Mouse (Mus musculus): ENCODE data around the gene Kcnab2. TPM values are rescaled to one million over a fixed set of nuclear protein-coding genes. Genes with fewer than 3 reads are reported as not detected.

The Kcnab2 gene
- polyA plus RNA-seq, 1 experiment: 6.1 TPM

GRCm38 (mm10) chr4:152475941-152476340, 1.7 kb downstream of the Kcnab2 start:
- Histone ChIP-seq H3K4me1 (ENCODE audit: control insufficient read depth, insufficient read depth, low read length) (peaks cover 7% of the 10 kb centered on the region; the same call in 1 of the 2 replicates), H3K36me3 (ENCODE audit: control insufficient read depth, insufficient read depth, low read length) (no peaks in the 10 kb centered on the region), H3K27ac (ENCODE audit: insufficient read depth, low read depth, low read length) (no peak overlapping the region), H3K4me3 (ENCODE audit: insufficient read depth, low read depth, low read length) (no peak overlapping the region), H3K27me3 (replicated peaks; ENCODE audit: control insufficient read depth, insufficient read depth, low read length) (no peaks in the 10 kb centered on the region)
- TF ChIP-seq CTCF (conservative IDR thresholded peaks at IDR 0.05; ENCODE audit: insufficient read depth, insufficient read length, low read depth, low read length) (no peak), POLR2A (IDR thresholded peaks at IDR 0.05; ENCODE audit: low read depth, low read length) (no peak)
- WGBS: 91% methylated on average over 7 of the region's 7 CpGs
- DNase-seq: no peak

GRCm38 (mm10) chr4:152467951-152468350, 9.7 kb downstream of the Kcnab2 start:
- Histone ChIP-seq H3K4me1 (ENCODE audit: control insufficient read depth, insufficient read depth, low read length) (peaks cover 3% of the 10 kb centered on the region; the same call in 1 of the 2 replicates), H3K27me3 (replicated peaks; ENCODE audit: control insufficient read depth, insufficient read depth, low read length) (no peaks in the 10 kb centered on the region), H3K4me3 (ENCODE audit: insufficient read depth, low read depth, low read length) (no peak overlapping the region), H3K27ac (ENCODE audit: insufficient read depth, low read depth, low read length) (no peak overlapping the region), H3K36me3 (ENCODE audit: control insufficient read depth, insufficient read depth, low read length) (no peaks in the 10 kb centered on the region)
- 86% methylated on average over 6 of the region's 6 CpGs for WGBS
- TF ChIP-seq POLR2A (IDR thresholded peaks at IDR 0.05; ENCODE audit: low read depth, low read length): no peak
- TF ChIP-seq CTCF (conservative IDR thresholded peaks at IDR 0.05; ENCODE audit: insufficient read depth, insufficient read length, low read depth, low read length): no peak
- DNase-seq: no peak

- Histone ChIP-seq H3K4me1 (ENCODE audit: control insufficient read depth, insufficient read depth, low read length) (peaks cover 3% of the 10 kb centered on the region; the same call in 1 of the 2 replicates), H3K36me3 (ENCODE audit: control insufficient read depth, insufficient read depth, low read length) (no peaks in the 10 kb centered on the region), H3K27me3 (replicated peaks; ENCODE audit: control insufficient read depth, insufficient read depth, low read length) (no peaks in the 10 kb centered on the region), H3K4me3 (ENCODE audit: insufficient read depth, low read depth, low read length) (no peak overlapping the region), H3K27ac (ENCODE audit: insufficient read depth, low read depth, low read length) (no peak overlapping the region)
- WGBS: 88% methylated on average over 13 of the region's 13 CpGs
- TF ChIP-seq POLR2A (IDR thresholded peaks at IDR 0.05; ENCODE audit: low read depth, low read length): no peak
- TF ChIP-seq CTCF (conservative IDR thresholded peaks at IDR 0.05; ENCODE audit: insufficient read depth, insufficient read length, low read depth, low read length): no peak
- DNase-seq: no peak
These were observed 11.1 kb downstream of the Kcnab2 start for GRCm38 (mm10) chr4:152466601-152467000.

- no peak for DNase-seq
- TF ChIP-seq CTCF (conservative IDR thresholded peaks at IDR 0.05; ENCODE audit: insufficient read depth, insufficient read length, low read depth, low read length) (no peak), POLR2A (IDR thresholded peaks at IDR 0.05; ENCODE audit: low read depth, low read length) (no peak)
- Histone ChIP-seq H3K4me1 (ENCODE audit: control insufficient read depth, insufficient read depth, low read length) (peaks cover 3% of the 10 kb centered on the region; the same call in 1 of the 2 replicates), H3K27ac (ENCODE audit: insufficient read depth, low read depth, low read length) (no peak overlapping the region), H3K27me3 (replicated peaks; ENCODE audit: control insufficient read depth, insufficient read depth, low read length) (no peaks in the 10 kb centered on the region), H3K36me3 (ENCODE audit: control insufficient read depth, insufficient read depth, low read length) (no peaks in the 10 kb centered on the region), H3K4me3 (ENCODE audit: insufficient read depth, low read depth, low read length) (no peak overlapping the region)
- WGBS: 65% methylated on average over 8 of the region's 8 CpGs
These were observed 12.6 kb downstream of the Kcnab2 start for GRCm38 (mm10) chr4:152465116-152465515.

- DNase-seq: peak; percentile 56
- no peak overlapping the region for H3K4me3 ChIP-seq (ENCODE audit: insufficient read depth, low read depth, low read length)
- no peak overlapping the region for H3K27ac ChIP-seq (ENCODE audit: insufficient read depth, low read depth, low read length)
- no peaks in the 10 kb centered on the region for H3K27me3 ChIP-seq (replicated peaks; ENCODE audit: control insufficient read depth, insufficient read depth, low read length)
- H3K36me3 ChIP-seq (ENCODE audit: control insufficient read depth, insufficient read depth, low read length): no peaks in the 10 kb centered on the region
- TF ChIP-seq CTCF (conservative IDR thresholded peaks at IDR 0.05; ENCODE audit: insufficient read depth, insufficient read length, low read depth, low read length) (no peak), POLR2A (IDR thresholded peaks at IDR 0.05; ENCODE audit: low read depth, low read length) (no peak)
- WGBS: 72% methylated on average over 9 of the region's 9 CpGs
- peaks cover 3% of the 10 kb centered on the region; the same call in 1 of the 2 replicates for H3K4me1 ChIP-seq (ENCODE audit: control insufficient read depth, insufficient read depth, low read length)
These were observed 14.5 kb downstream of the Kcnab2 start for GRCm38 (mm10) chr4:152463147-152463546.

- WGBS: 49% methylated on average over 12 of the region's 12 CpGs
- no peak for TF ChIP-seq CTCF (conservative IDR thresholded peaks at IDR 0.05; ENCODE audit: insufficient read depth, insufficient read length, low read depth, low read length)
- TF ChIP-seq POLR2A (IDR thresholded peaks at IDR 0.05; ENCODE audit: low read depth, low read length): no peak
- peak; percentile 82 for DNase-seq
- H3K4me3 ChIP-seq (ENCODE audit: insufficient read depth, low read depth, low read length): no peak overlapping the region
- no peaks in the 10 kb centered on the region for H3K36me3 ChIP-seq (ENCODE audit: control insufficient read depth, insufficient read depth, low read length)
- peak overlapping the region; percentile 32; the same call in 1 of the 2 replicates for H3K27ac ChIP-seq (ENCODE audit: insufficient read depth, low read depth, low read length)
- peaks cover 3% of the 10 kb centered on the region; the same call in 1 of the 2 replicates for H3K4me1 ChIP-seq (ENCODE audit: control insufficient read depth, insufficient read depth, low read length)
- no peaks in the 10 kb centered on the region for H3K27me3 ChIP-seq (replicated peaks; ENCODE audit: control insufficient read depth, insufficient read depth, low read length)
These were observed 15.2 kb downstream of the Kcnab2 start for GRCm38 (mm10) chr4:152462516-152462915.

GRCm38 (mm10) chr4:152457673-152458072, 20.0 kb downstream of the Kcnab2 start:
- no peaks in the 10 kb centered on the region for H3K27me3 ChIP-seq (replicated peaks; ENCODE audit: control insufficient read depth, insufficient read depth, low read length)
- H3K27ac ChIP-seq (ENCODE audit: insufficient read depth, low read depth, low read length): no peak overlapping the region
- 89% methylated on average over 4 of the region's 4 CpGs for WGBS
- H3K4me1 ChIP-seq (ENCODE audit: control insufficient read depth, insufficient read depth, low read length): no peaks in the 10 kb centered on the region
- no peak for DNase-seq
- H3K36me3 ChIP-seq (ENCODE audit: control insufficient read depth, insufficient read depth, low read length): no peaks in the 10 kb centered on the region
- no peak overlapping the region for H3K4me3 ChIP-seq (ENCODE audit: insufficient read depth, low read depth, low read length)
- no peak for TF ChIP-seq CTCF (conservative IDR thresholded peaks at IDR 0.05; ENCODE audit: insufficient read depth, insufficient read length, low read depth, low read length)
- no peak for TF ChIP-seq POLR2A (IDR thresholded peaks at IDR 0.05; ENCODE audit: low read depth, low read length)

All from kidney, adult 2 months (tissue).